In the genomic region with DNA sequence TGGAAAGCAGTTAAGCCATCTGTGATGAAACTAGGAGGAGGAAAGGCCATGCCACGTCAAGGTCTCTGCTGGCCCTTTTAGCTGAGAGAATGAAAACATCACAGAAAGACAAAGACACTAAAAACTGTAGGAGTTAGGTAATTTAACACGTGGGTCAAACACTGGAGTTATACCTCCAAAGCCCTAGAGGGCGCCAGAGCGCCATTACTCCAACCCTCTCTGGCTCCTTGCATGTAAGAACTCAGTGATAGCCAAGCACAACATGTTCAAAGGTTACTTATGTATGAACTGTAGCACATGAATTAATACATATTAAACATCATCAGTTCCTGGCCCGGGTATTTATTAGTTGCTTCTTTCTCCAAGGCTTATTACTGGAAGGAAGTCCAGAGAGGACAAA, we compare ENCODE assay signal across 8 mouse cellular contexts. TPM values are rescaled to one million over a fixed set of nuclear protein-coding genes. Genes with fewer than 3 reads are reported as not detected.
DNase-seq lines count a peak whose midpoint lies in the region; ATAC-seq and TF ChIP-seq lines count a peak whose summit lies in the region.

No protein-coding gene starts in this region.

- DNase-seq in adrenal gland, postnatal 10 days = peak; percentile 64
- DNase-seq in adrenal gland, postnatal 4 days (ENCODE audit: low spot score in 2 of 2) = no peak
- DNase-seq in midbrain, postnatal 0 days (ENCODE audit: low spot score) = peak; percentile 54
- no peak for DNase-seq in midbrain, embryonic 10.5 days (ENCODE audit: low spot score)
- peak; percentile 72 to 74 for DNase-seq in thymus, postnatal 36 days
- DNase-seq in layer of hippocampus, postnatal 36 days = no peak

- no peak overlapping the region for H3K27ac ChIP-seq in midbrain, postnatal 0 days (ENCODE audit: low read depth, low read length)
- H3K27ac ChIP-seq in midbrain, embryonic 10.5 days (replicated peaks) = no peak overlapping the region

- no peak overlapping the region for H3K9ac ChIP-seq in midbrain, postnatal 0 days (replicated peaks; ENCODE audit: low read length, poor library complexity, severe bottlenecking)

- no peak for ATAC-seq in midbrain, postnatal 0 days (ENCODE audit: low FRiP score)
- peak; percentile 19 to 38; a peak in 1 of 4 replicates for ATAC-seq in hematopoietic stem cell, adult 5-6 weeks (replicated peaks in 1 of 2; ENCODE audit: insufficient read depth in 1 of 2, low FRiP score in 2 of 2, low TSS enrichment in 1 of 2, low read depth in 1 of 2, poor library complexity in 2 of 2, severe bottlenecking in 2 of 2)
- ATAC-seq in megakaryocyte-erythroid progenitor cell, adult 5-6 weeks (replicated peaks; ENCODE audit: low FRiP score, low TSS enrichment, poor library complexity, severe bottlenecking) = peak; percentile 58

- H3K4me2 ChIP-seq in midbrain, postnatal 0 days (ENCODE audit: low read depth, low read length, poor library complexity, severe bottlenecking) = no peak overlapping the region

- 56% methylated on average over 5 of the region's 5 CpGs for WGBS in midbrain, postnatal 0 days
- 57% methylated on average over 5 of the region's 5 CpGs for WGBS in midbrain, embryonic 10.5 days

- no peak overlapping the region for H3K4me3 ChIP-seq in midbrain, postnatal 0 days (ENCODE audit: low read depth, low read length)
- H3K4me3 ChIP-seq in midbrain, embryonic 10.5 days = no peak overlapping the region

- H3K36me3 ChIP-seq in midbrain, postnatal 0 days (ENCODE audit: insufficient read depth, low read length) = no peaks in the 10 kb centered on the region
- H3K36me3 ChIP-seq in midbrain, embryonic 10.5 days = no peaks in the 10 kb centered on the region

- no peaks in the 10 kb centered on the region for H3K9me3 ChIP-seq in midbrain, postnatal 0 days (ENCODE audit: low read length)
- no peaks in the 10 kb centered on the region for H3K9me3 ChIP-seq in midbrain, embryonic 10.5 days (replicated peaks)

- no peaks in the 10 kb centered on the region; the same call in 1 of the 2 replicates for H3K4me1 ChIP-seq in midbrain, postnatal 0 days (ENCODE audit: insufficient read depth, low read length)
- peaks cover 32% of the 10 kb centered on the region for H3K4me1 ChIP-seq in midbrain, embryonic 10.5 days

- H3K27me3 ChIP-seq in midbrain, postnatal 0 days (ENCODE audit: insufficient read depth, low read length) = no peaks in the 10 kb centered on the region
- H3K27me3 ChIP-seq in midbrain, embryonic 10.5 days (ENCODE audit: low read depth, poor library complexity, severe bottlenecking) = peaks cover 5% of the 10 kb centered on the region; the same call in 1 of the 2 replicates

- TF ChIP-seq CTCF in midbrain, postnatal 0 days (IDR thresholded peaks at IDR 0.05) = peak; percentile 63

RNA-seq across cellular contexts. Expression of gene 1810049J17Rik, which starts 58.8 kb away (rescaled TPM):
- total RNA-seq in adrenal gland, postnatal 10 days (2021) = 1 to 10 TPM in 1 of 2 experiments, under 1 TPM in 1; 0.66 to 1.2 TPM
- total RNA-seq in adrenal gland, postnatal 4 days (2021) = 1 to 10 TPM in 1 of 2 experiments, not detected in 1; 1.8 TPM
- total RNA-seq in midbrain, postnatal 0 days (2014; rRNA removed) = not detected in 2 replicates
- polyA plus RNA-seq in midbrain, postnatal 0 days (2015; fragmentation: Nextera tagmentation; extraction: Ambion mirVana) = 0.96 and 1.9 TPM in 2 replicates
- 0.58 TPM in 1 of 2 replicates, not detected in the other for polyA plus RNA-seq in midbrain, embryonic 10.5 days (2016; fragmentation: Nextera tagmentation; extraction: Ambion mirVana)
- not detected in 2 replicates for total RNA-seq in hematopoietic stem cell, adult 5-6 weeks (2017)
- not detected in 2 replicates for total RNA-seq in megakaryocyte-erythroid progenitor cell, adult 5-6 weeks (2014; fragmentation: Nextera tagmentation)
- total RNA-seq in megakaryocyte-erythroid progenitor cell, adult 5-6 weeks (2017) = 1.0 TPM in 1 of 2 replicates, not detected in the other
- 1 to 10 TPM in 1 of 2 experiments, not detected in 1; 2.0 TPM for total RNA-seq in layer of hippocampus, postnatal 36 days (2021)

RNA-seq across cellular contexts. Expression of gene Golph3, which starts 59.3 kb away (rescaled TPM):
- total RNA-seq in adrenal gland, postnatal 10 days (2021) = 100 to 1,000 TPM in 1 of 2 experiments, 10 to 100 TPM in 1; 97.6 to 110 TPM
- total RNA-seq in adrenal gland, postnatal 4 days (2021) = 100 to 1,000 TPM; 105 to 114 TPM
- 116 and 133 TPM in 2 replicates for total RNA-seq in midbrain, postnatal 0 days (2014; rRNA removed)
- 49.1 and 55.8 TPM in 2 replicates for polyA plus RNA-seq in midbrain, postnatal 0 days (2015; fragmentation: Nextera tagmentation; extraction: Ambion mirVana)
- polyA plus RNA-seq in midbrain, embryonic 10.5 days (2016; fragmentation: Nextera tagmentation; extraction: Ambion mirVana) = 69.0 and 73.3 TPM in 2 replicates
- total RNA-seq in hematopoietic stem cell, adult 5-6 weeks (2017) = 99.9 and 103 TPM in 2 replicates
- total RNA-seq in megakaryocyte-erythroid progenitor cell, adult 5-6 weeks (2014; fragmentation: Nextera tagmentation) = 85.5 and 86.5 TPM in 2 replicates
- 126 and 132 TPM in 2 replicates for total RNA-seq in megakaryocyte-erythroid progenitor cell, adult 5-6 weeks (2017)
- total RNA-seq in layer of hippocampus, postnatal 36 days (2021) = 10 to 100 TPM; 92.1 to 99.2 TPM

Comparison
In these comparisons a context has a peak if more than half of its experiments do, and no peak if none do; other contexts are left out.
1. DNase-seq: peak in adrenal gland, postnatal 10 days (single experiment), midbrain, postnatal 0 days (single experiment) and thymus, postnatal 36 days (2 of 2); none in adrenal gland, postnatal 4 days (0 of 2), midbrain, embryonic 10.5 days (single experiment) and layer of hippocampus, postnatal 36 days (0 of 2).